Mouse (Mus musculus): Measurements from ENCODE around the gene Cgas. TPM values are rescaled to one million over a fixed set of nuclear protein-coding genes. Genes with fewer than 3 reads are reported as not detected.
"Not testable (repeated sequence)": the region's sequence is repeated elsewhere in the genome, so short reads cannot be mapped to it uniquely, and the experiment has no call there.

The Cgas gene
- polyA plus RNA-seq, 1 experiment from 2014 or later = 1.9 TPM

DNA sequence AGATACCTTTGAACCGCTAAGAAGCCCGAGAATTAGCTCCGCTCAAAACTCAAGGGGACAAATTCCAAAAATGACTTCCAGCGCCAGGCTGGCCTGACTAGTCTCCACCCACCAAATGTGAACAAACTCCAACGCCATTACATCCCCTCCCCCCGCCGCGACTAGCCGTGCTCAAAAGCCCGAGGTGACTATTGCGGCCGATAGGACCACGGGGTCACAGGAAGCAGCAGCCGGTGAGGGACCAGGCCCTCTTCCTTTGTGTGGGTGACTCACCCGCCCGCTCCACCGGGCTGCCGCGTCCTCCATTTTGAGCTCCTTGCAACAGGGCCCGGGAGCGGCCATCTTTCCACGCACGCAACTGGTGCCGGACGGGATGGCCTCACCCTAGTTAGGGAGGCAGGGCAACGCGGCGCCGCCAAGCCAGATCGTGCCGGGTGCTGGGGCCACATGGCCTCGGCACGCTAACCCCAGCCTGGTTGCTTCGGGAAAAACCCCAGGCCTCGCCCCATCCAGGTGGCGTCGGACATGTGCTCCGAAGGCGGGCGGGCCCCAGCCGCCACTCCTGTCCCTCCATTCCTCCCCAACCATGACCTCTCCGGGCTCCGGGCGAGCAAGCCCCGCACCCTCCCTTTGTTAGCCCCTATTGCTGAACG lies 37.8 kb upstream of the Cgas start:
- Histone ChIP-seq H3K36me3 (ENCODE audit: control insufficient read depth, insufficient read depth, low read length) (no peaks in the 10 kb centered on the region), H3K27ac (ENCODE audit: low read length) (peak overlapping the region; percentile 99), H3K27me3 (replicated peaks; ENCODE audit: control insufficient read depth, insufficient read depth, low read length) (no peaks in the 10 kb centered on the region), H3K4me1 (ENCODE audit: control insufficient read depth, insufficient read depth, low read length) (peaks cover 6% of the 10 kb centered on the region), H3K4me2 (ENCODE audit: low read depth, low read length) (peak overlapping the region; percentile 58), H3K9ac (ENCODE audit: low read depth, low read length) (peak overlapping the region; percentile 100), H3K9me3 (ENCODE audit: control insufficient read depth, low read length) (no peaks in the 10 kb centered on the region), H3K4me3 (ENCODE audit: low read length) (peak overlapping the region; percentile 98)
- peak; percentile 21 for ATAC-seq
- under 1% methylated on average over 46 of the region's 46 CpGs for WGBS

DNA sequence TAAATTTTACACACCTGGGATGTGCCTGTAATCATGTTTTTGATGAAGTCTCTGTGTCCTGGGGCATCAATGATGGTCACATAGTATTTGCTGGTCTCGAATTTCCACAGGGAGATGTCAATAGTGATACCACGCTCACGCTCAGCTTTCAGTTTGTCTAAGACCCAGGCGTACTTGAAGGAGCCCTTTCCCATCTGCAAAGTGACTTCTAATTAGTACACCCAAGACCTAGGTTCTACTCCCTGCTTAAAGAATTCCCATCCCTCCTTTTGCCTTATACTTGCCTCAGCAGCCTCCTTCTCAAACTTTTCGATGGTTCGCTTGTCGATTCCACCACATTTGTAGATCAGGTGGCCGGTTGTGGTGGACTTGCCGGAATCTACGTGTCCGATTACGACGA lies 37.2 kb upstream of the Cgas start:
- not testable (repeated sequence) for H3K36me3 ChIP-seq (ENCODE audit: control insufficient read depth, insufficient read depth, low read length); H3K9me3 ChIP-seq (ENCODE audit: control insufficient read depth, low read length); ATAC-seq; H3K4me1 ChIP-seq (ENCODE audit: control insufficient read depth, insufficient read depth, low read length); H3K27me3 ChIP-seq (replicated peaks; ENCODE audit: control insufficient read depth, insufficient read depth, low read length)
- Histone ChIP-seq H3K4me2 (ENCODE audit: low read depth, low read length) (peak overlapping the region; percentile 58), H3K27ac (ENCODE audit: low read length) (peak overlapping the region; percentile 99), H3K4me3 (ENCODE audit: low read length) (peak overlapping the region; percentile 98), H3K9ac (ENCODE audit: low read depth, low read length) (peak overlapping the region; percentile 100)
- WGBS = under 1% methylated on average over 13 of the region's 13 CpGs

DNA sequence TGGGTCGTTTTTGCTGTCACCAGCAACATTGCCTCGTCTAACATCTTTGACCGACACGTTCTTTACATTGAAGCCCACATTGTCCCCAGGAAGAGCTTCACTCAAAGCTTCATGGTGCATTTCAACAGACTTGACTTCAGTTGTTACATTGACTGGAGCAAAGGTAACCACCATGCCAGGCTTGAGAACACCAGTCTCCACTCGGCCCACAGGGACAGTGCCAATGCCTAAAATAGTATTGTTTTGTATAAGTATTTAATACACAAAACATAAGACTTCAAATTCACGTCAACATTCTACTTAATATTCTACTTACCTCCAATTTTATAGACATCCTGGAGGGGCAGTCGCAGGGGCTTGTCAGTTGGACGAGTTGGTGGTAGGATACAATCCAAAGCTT lies 36.3 kb upstream of the Cgas start:
- not testable (repeated sequence) for H3K27me3 ChIP-seq (replicated peaks; ENCODE audit: control insufficient read depth, insufficient read depth, low read length); ATAC-seq; H3K36me3 ChIP-seq (ENCODE audit: control insufficient read depth, insufficient read depth, low read length); H3K9me3 ChIP-seq (ENCODE audit: control insufficient read depth, low read length); H3K27ac ChIP-seq (ENCODE audit: low read length); H3K4me1 ChIP-seq (ENCODE audit: control insufficient read depth, insufficient read depth, low read length)
- H3K4me3 ChIP-seq (ENCODE audit: low read length) = peak overlapping the region; percentile 98
- H3K9ac ChIP-seq (ENCODE audit: low read depth, low read length) = 0 out of 2 replicates have a peak overlapping the region, but pooled peaks have one; percentile 100
- WGBS = 17% methylated on average over 6 of the region's 8 CpGs
- peak overlapping the region; percentile 58 for H3K4me2 ChIP-seq (ENCODE audit: low read depth, low read length)

DNA sequence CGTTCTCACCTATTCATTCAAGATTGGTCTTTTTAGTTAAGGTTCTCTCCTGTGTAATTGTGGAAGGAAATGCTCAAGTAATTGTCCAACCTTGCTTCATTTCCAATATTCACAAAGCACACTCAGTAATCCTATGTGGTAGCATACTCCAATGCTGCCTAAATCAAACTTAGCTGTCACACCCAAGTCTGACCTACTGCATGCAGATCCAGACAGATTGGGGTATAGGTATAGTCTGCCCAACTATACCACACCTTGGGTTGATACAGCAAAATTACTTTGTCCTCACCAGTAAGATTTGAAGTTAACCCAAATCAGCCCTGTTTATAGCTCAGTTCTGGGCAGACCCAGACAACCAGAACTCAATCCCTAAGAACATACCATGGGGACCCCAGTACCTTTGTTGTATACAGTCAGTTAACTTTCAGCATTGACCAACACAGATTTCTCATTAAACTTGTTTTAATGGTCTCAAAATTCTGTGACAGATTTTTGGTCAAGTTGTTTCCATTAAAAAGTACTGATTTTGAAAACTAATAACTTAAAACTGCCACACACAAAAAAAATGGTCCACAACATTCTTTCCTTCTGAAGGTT lies 35.1 kb upstream of the Cgas start:
- Histone ChIP-seq H3K4me3 (ENCODE audit: low read length) (0 out of 2 replicates have a peak overlapping the region, but pooled peaks have one; percentile 2), H3K27ac (ENCODE audit: low read length) (peak overlapping the region; percentile 27; the same call in 1 of the 2 replicates)
- not testable (repeated sequence) for ATAC-seq; H3K27me3 ChIP-seq (replicated peaks; ENCODE audit: control insufficient read depth, insufficient read depth, low read length); H3K4me1 ChIP-seq (ENCODE audit: control insufficient read depth, insufficient read depth, low read length); H3K36me3 ChIP-seq (ENCODE audit: control insufficient read depth, insufficient read depth, low read length); H3K4me2 ChIP-seq (ENCODE audit: low read depth, low read length); H3K9ac ChIP-seq (ENCODE audit: low read depth, low read length); H3K9me3 ChIP-seq (ENCODE audit: control insufficient read depth, low read length)
- 58% methylated on average over 1 of the region's 1 CpGs for WGBS

DNA sequence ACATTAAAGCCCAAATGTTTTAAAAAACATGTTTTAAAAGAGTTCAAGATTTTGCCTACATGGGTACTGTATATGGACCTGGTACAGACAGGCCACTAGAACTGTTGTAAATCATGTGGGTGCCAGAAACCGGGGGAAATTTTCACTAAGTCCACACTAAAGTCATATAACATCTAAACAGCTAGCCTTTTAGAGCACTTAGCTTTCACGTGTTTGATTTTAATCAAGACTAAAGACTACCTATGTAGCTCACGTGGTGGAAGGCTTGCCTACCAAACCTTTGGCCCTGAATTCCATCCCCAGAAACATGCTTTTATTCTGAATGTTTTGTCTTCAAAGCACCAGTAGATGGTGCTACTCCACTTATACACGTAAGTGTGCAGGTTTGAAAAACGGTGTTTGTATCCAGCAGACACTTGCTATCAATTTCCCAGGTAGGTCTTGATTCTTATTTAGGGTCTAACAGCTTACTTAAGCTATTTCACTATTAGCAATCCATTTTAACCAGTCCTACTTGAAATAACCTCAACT lies 34.0 kb upstream of the Cgas start:
- no peak overlapping the region for H3K4me2 ChIP-seq (ENCODE audit: low read depth, low read length)
- WGBS = 4% methylated on average over 5 of the region's 5 CpGs
- peaks cover 6% of the 10 kb centered on the region; the same call in 1 of the 2 replicates for H3K36me3 ChIP-seq (ENCODE audit: control insufficient read depth, insufficient read depth, low read length)
- no peaks in the 10 kb centered on the region for H3K27me3 ChIP-seq (replicated peaks; ENCODE audit: control insufficient read depth, insufficient read depth, low read length)
- peak overlapping the region; percentile 23; the same call in 1 of the 2 replicates for H3K27ac ChIP-seq (ENCODE audit: low read length)
- H3K9me3 ChIP-seq (ENCODE audit: control insufficient read depth, low read length) = no peaks in the 10 kb centered on the region
- H3K9ac ChIP-seq (ENCODE audit: low read depth, low read length) = no peak overlapping the region
- ATAC-seq = 0 out of 2 replicates have a peak, but pooled peaks have one; percentile 3
- H3K4me1 ChIP-seq (ENCODE audit: control insufficient read depth, insufficient read depth, low read length) = no peaks in the 10 kb centered on the region
- no peak overlapping the region for H3K4me3 ChIP-seq (ENCODE audit: low read length)

DNA sequence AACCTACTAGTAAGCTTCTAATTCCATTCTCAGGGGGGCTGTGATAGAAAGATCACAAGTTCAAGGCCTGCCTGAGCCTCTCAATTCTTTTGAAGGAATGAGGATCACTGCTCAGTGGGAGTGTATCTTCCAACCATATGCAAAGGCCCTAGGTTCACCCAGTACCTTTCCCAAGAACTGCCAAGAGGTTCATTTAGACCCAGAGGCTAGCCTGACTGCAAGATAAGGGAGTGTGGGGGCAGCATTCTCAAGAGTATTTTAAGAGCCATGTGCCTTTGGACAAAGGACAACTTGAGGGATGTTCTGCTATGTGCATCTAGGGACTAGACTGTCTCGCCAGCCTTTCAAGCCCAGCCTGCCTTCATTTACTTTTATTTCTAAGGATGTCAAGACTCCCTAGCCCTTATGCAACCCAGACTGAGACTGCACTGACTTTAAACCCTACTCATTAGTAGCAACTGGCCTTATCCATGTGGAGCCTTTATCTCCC lies 33.5 kb upstream of the Cgas start:
- no peaks in the 10 kb centered on the region for H3K27me3 ChIP-seq (replicated peaks; ENCODE audit: control insufficient read depth, insufficient read depth, low read length)
- no peak overlapping the region for H3K4me2 ChIP-seq (ENCODE audit: low read depth, low read length)
- peak; percentile 11 for ATAC-seq
- peaks cover 6% of the 10 kb centered on the region; the same call in 1 of the 2 replicates for H3K36me3 ChIP-seq (ENCODE audit: control insufficient read depth, insufficient read depth, low read length)
- no peaks in the 10 kb centered on the region for H3K9me3 ChIP-seq (ENCODE audit: control insufficient read depth, low read length)
- H3K27ac ChIP-seq (ENCODE audit: low read length) = peak overlapping the region; percentile 23
- no peak overlapping the region for H3K9ac ChIP-seq (ENCODE audit: low read depth, low read length)
- H3K4me3 ChIP-seq (ENCODE audit: low read length) = no peak overlapping the region
- no peaks in the 10 kb centered on the region for H3K4me1 ChIP-seq (ENCODE audit: control insufficient read depth, insufficient read depth, low read length)
- WGBS = 7% methylated on average over 1 of the region's 1 CpGs

DNA sequence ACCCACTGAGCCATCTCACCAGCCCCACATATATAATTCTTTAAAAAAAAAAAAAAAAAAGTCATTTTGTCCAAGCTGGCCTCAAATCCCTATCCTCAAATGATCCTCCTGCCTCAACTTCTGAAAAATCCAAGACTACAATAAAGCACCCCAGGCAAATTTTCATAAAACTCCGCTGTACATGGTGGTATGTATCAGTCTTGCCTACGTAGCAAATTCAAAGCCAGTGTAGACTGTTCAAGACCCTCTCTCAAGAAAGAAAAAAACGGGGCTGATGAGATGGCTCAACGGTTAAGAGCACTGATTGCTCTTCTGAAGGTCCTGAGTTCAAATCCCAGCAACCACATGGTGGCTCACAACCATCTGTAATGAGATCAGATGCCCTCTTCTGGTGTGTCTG lies 32.8 kb upstream of the Cgas start:
- H3K9me3 ChIP-seq (ENCODE audit: control insufficient read depth, low read length) = no peaks in the 10 kb centered on the region
- H3K27ac ChIP-seq (ENCODE audit: low read length) = no peak overlapping the region
- H3K9ac ChIP-seq (ENCODE audit: low read depth, low read length) = no peak overlapping the region
- no peaks in the 10 kb centered on the region for H3K4me1 ChIP-seq (ENCODE audit: control insufficient read depth, insufficient read depth, low read length)
- H3K4me2 ChIP-seq (ENCODE audit: low read depth, low read length) = no peak overlapping the region
- no peak for ATAC-seq
- no peaks in the 10 kb centered on the region for H3K27me3 ChIP-seq (replicated peaks; ENCODE audit: control insufficient read depth, insufficient read depth, low read length)
- H3K36me3 ChIP-seq (ENCODE audit: control insufficient read depth, insufficient read depth, low read length) = peaks cover 6% of the 10 kb centered on the region; the same call in 1 of the 2 replicates
- WGBS = 83% methylated on average over 4 of the region's 4 CpGs
- H3K4me3 ChIP-seq (ENCODE audit: low read length) = no peak overlapping the region

DNA sequence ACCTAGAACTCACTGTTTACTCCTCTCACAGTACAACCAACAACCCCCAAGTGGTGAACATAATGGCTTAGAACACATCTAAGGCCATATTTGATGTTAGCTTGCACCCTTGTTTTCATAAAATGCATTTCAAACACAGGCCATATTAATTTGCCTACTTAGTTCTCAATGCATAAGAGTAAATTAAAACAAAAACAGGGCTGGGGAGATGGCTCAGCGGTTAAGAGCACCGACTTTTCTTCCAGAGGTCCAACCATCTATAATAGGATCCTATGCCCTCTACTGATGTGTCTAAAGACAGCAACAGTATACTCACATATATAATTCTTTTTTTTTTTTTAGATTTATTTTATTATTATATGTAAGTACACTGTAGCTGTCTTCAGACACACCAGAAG lies 32.3 kb upstream of the Cgas start:
- WGBS = 88% methylated on average over 2 of the region's 2 CpGs
- Histone ChIP-seq H3K9ac (ENCODE audit: low read depth, low read length) (no peak overlapping the region), H3K4me3 (ENCODE audit: low read length) (no peak overlapping the region), H3K27ac (ENCODE audit: low read length) (no peak overlapping the region), H3K9me3 (ENCODE audit: control insufficient read depth, low read length) (no peaks in the 10 kb centered on the region), H3K4me1 (ENCODE audit: control insufficient read depth, insufficient read depth, low read length) (no peaks in the 10 kb centered on the region), H3K27me3 (replicated peaks; ENCODE audit: control insufficient read depth, insufficient read depth, low read length) (no peaks in the 10 kb centered on the region), H3K36me3 (ENCODE audit: control insufficient read depth, insufficient read depth, low read length) (peaks cover 9% of the 10 kb centered on the region; the same call in 1 of the 2 replicates), H3K4me2 (ENCODE audit: low read depth, low read length) (no peak overlapping the region)
- ATAC-seq = no peak

DNA sequence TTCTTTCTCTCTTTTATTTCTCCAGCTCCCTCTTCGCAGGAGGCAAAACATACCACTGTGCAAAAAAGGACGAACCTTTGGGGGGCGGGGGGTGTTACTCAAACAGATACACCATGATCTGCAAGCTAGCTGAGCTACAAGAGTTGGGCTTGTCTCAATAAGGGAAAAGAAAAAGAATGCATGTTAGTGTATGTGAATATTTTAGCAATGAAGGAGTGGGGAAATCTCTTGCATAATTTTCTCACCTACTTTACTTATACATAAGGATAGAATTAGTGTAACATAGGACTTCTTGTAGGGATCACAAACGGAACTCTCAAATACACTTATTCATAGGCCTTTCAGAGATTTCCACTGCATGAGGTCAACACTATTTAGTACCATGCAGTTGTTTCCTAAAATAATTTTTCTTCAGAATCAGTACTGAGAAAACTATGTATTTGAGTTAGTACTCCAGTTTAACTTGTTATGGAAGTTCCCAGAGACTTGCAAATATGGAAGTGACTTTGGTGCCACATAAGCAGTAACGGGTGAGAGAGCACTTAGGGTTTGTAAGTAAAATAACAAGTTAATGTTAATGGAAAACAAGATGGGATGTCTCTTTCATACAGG lies 31.8 kb upstream of the Cgas start:
- WGBS = 82% methylated on average over 5 of the region's 5 CpGs
- no peak overlapping the region for H3K4me2 ChIP-seq (ENCODE audit: low read depth, low read length)
- no peak overlapping the region for H3K4me3 ChIP-seq (ENCODE audit: low read length)
- peaks cover 9% of the 10 kb centered on the region; the same call in 1 of the 2 replicates for H3K36me3 ChIP-seq (ENCODE audit: control insufficient read depth, insufficient read depth, low read length)
- H3K4me1 ChIP-seq (ENCODE audit: control insufficient read depth, insufficient read depth, low read length) = no peaks in the 10 kb centered on the region
- no peak overlapping the region for H3K9ac ChIP-seq (ENCODE audit: low read depth, low read length)
- H3K27ac ChIP-seq (ENCODE audit: low read length) = no peak overlapping the region
- H3K27me3 ChIP-seq (replicated peaks; ENCODE audit: control insufficient read depth, insufficient read depth, low read length) = no peaks in the 10 kb centered on the region
- no peaks in the 10 kb centered on the region for H3K9me3 ChIP-seq (ENCODE audit: control insufficient read depth, low read length)
- ATAC-seq = no peak

Data from intestine, embryonic 16.5 days (tissue).